Mouse (Mus musculus): ENCODE results near the gene Tnik.

Tnik gene

GRCm38 (mm10) chr3:28549391-28549790, 286.4 kb downstream of the Tnik start:
- no peak for DNase-seq (ENCODE audit: low read depth)

GRCm38 (mm10) chr3:28550497-28551093, 287.6 kb downstream of the Tnik start:
- no peak for DNase-seq (ENCODE audit: low read depth)

GRCm38 (mm10) chr3:28551756-28552155, 288.7 kb downstream of the Tnik start:
- DNase-seq (ENCODE audit: low read depth), result no peak

GRCm38 (mm10) chr3:28554934-28555333, 291.9 kb downstream of the Tnik start:
- no peak for DNase-seq (ENCODE audit: low read depth)

GRCm38 (mm10) chr3:28555795-28556570, 293.0 kb downstream of the Tnik start:
- DNase-seq (ENCODE audit: low read depth), result no peak

- DNase-seq (ENCODE audit: low read depth), result no peak
These were observed 295.4 kb downstream of the Tnik start for GRCm38 (mm10) chr3:28558328-28558871.

- DNase-seq (ENCODE audit: low read depth), result no peak
These were observed 298.4 kb downstream of the Tnik start for GRCm38 (mm10) chr3:28561408-28561807.

- no peak for DNase-seq (ENCODE audit: low read depth)
These were observed 299.8 kb downstream of the Tnik start for GRCm38 (mm10) chr3:28562612-28563332.

- DNase-seq (ENCODE audit: low read depth), result no peak
These were observed 301.6 kb downstream of the Tnik start for GRCm38 (mm10) chr3:28564370-28565357.

GRCm38 (mm10) chr3:28577301-28577700, 314.3 kb downstream of the Tnik start:
- no peak for DNase-seq (ENCODE audit: low read depth)

GRCm38 (mm10) chr3:28578950-28579615, 316.1 kb downstream of the Tnik start:
- no peak for DNase-seq (ENCODE audit: low read depth)

- no peak for DNase-seq (ENCODE audit: low read depth)
These were observed 322.9 kb downstream of the Tnik start for GRCm38 (mm10) chr3:28585750-28586465.

- DNase-seq (ENCODE audit: low read depth), result no peak
These were observed 324.8 kb downstream of the Tnik start for GRCm38 (mm10) chr3:28587808-28588207.

- DNase-seq (ENCODE audit: low read depth), result no peak
These were observed 328.3 kb downstream of the Tnik start for GRCm38 (mm10) chr3:28591345-28591744.

- DNase-seq (ENCODE audit: low read depth), result no peak
These were observed 330.9 kb downstream of the Tnik start for GRCm38 (mm10) chr3:28593922-28594321.

GRCm38 (mm10) chr3:28599476-28599875, 336.5 kb downstream of the Tnik start:
- no peak for DNase-seq (ENCODE audit: low read depth)

GRCm38 (mm10) chr3:28606741-28607140, 343.7 kb downstream of the Tnik start:
- no peak for DNase-seq (ENCODE audit: low read depth)

- DNase-seq (ENCODE audit: low read depth), result no peak
These were observed 349.3 kb downstream of the Tnik start for GRCm38 (mm10) chr3:28612330-28612729.

- DNase-seq (ENCODE audit: low read depth), result no peak
These were observed 353.4 kb downstream of the Tnik start for GRCm38 (mm10) chr3:28616386-28616785.

- DNase-seq (ENCODE audit: low read depth), result no peak
These were observed 354.1 kb downstream of the Tnik start for GRCm38 (mm10) chr3:28617008-28617627.
